ENCODE assay signal across 9 mouse cellular contexts in the genomic region with DNA sequence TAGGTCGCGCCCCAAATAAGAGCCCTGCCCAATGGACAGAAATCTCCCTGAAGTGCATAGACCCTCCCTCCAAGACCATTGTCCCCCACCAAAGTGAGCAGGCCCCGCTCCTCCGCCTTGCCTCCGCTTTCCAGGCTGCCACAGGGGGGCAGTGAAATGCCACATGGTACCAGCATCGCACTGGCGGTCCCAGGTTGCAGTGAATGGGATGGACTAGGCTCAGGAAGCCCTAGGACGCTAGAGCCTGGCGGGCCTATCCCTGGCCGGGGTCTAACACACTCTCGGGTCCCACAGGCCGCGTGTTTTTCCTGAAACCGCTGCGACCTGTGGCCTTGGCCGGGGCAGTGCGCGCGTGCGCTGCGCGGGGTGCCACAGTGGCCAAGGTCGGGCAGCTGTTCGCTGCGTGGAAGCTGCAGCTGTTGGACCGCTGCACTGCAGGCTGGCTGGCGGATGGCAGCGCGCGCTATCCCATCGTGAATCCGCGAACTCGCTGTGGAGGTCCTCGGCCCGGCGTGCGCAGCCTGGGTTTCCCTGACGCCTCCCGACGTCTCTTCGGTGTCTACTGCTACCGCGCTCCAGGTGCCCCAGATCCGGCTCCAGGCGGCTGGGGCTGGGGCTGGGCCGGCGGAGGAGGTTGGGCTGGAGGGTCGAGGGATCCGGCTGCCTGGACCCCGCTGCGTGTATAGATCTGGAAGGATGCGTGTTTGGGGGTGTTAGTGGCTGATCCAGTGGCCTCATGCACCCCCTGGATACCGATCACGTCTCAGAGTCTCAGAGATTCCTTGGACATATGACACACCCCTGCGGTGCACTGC. TPM values are rescaled to one million over a fixed set of nuclear protein-coding genes. Genes with fewer than 3 reads are reported as not detected.
DNase-seq lines count a peak whose midpoint lies in the region; ATAC-seq and TF ChIP-seq lines count a peak whose summit lies in the region.
"Had no signal": no experiment of that assay in that cellular context is flagged by ENCODE, and none has a peak within 500 bp of the region (broad histone marks: within the 10 kb centered on the region; RNA-seq: fewer than 3 reads in every experiment).

No protein-coding gene starts in this region.

- H3K27me3 ChIP-seq in CH12.LX (replicated peaks): no peaks in the 10 kb centered on the region
- peaks cover 90% of the 10 kb centered on the region for H3K27me3 ChIP-seq in embryonic facial prominence, embryonic 12.5 days

- WGBS in embryonic facial prominence, embryonic 12.5 days: 3% methylated on average over 56 of the region's 56 CpGs

- no peak for TF ChIP-seq POLR2A in CH12.LX (IDR thresholded peaks at IDR 0.05; ENCODE audit: low read depth, low read length)

- H3K4me1 ChIP-seq in CH12.LX (ENCODE audit: control insufficient read depth in 1 of 2, insufficient read depth in 2 of 2): no peaks in the 10 kb centered on the region
- H3K4me1 ChIP-seq in embryonic facial prominence, embryonic 12.5 days: peaks cover 17% of the 10 kb centered on the region

- dilution Hi-C loops in CH12.LX (cut with MboI; ENCODE audit: extremely low pct_ligation_motif_present, extremely low pct_unique_long_range_greater_than_20kb, low sequenced_read_pairs): no loop called here

- no peak overlapping the region for H3K4me2 ChIP-seq in CH12.LX (ENCODE audit: insufficient read depth, low read depth, poor library complexity, severe bottlenecking)
- H3K4me2 ChIP-seq in embryonic facial prominence, embryonic 12.5 days (replicated peaks): peak overlapping the region; percentile 66

- H3K9me3 ChIP-seq in CH12.LX (replicated peaks; ENCODE audit: low read length): peaks cover 5% of the 10 kb centered on the region
- H3K9me3 ChIP-seq in embryonic facial prominence, embryonic 12.5 days: no peaks in the 10 kb centered on the region

- no peak for DNase-seq in CH12.LX (ENCODE audit: extremely low read depth)
- peak; percentile 72 for DNase-seq in R1 (ENCODE audit: low read depth, low spot score)
- DNase-seq in heart, postnatal 4 days: peak; percentile 61
- peak; percentile 59 to 72 for DNase-seq in layer of hippocampus, postnatal 14 days (ENCODE audit: low spot score in 2 of 2)
- peak; percentile 33 for DNase-seq in lung, postnatal 14 days
- peak; percentile 81 for DNase-seq in right cerebral cortex, postnatal 10 days (ENCODE audit: low spot score in 2 of 2)

- in situ Hi-C loops in CH12.LX (cut with MboI; ENCODE audit: low pct_ligation_motif_present, low pct_unique_long_range_greater_than_20kb, low sequenced_read_pairs): no loop called here

- peaks cover 0 to 16% of the 10 kb centered on the region in 2 experiments for H3K36me3 ChIP-seq in CH12.LX (replicated peaks in 1 of 2; ENCODE audit: control insufficient read depth in 1 of 2, insufficient read depth in 1 of 2, low read length in 1 of 2)
- no peaks in the 10 kb centered on the region for H3K36me3 ChIP-seq in embryonic facial prominence, embryonic 12.5 days

- no peak overlapping the region for H3K9ac ChIP-seq in CH12.LX (ENCODE audit: insufficient read depth, low read depth)
- peak overlapping the region; percentile 25; the same call in 1 of the 2 replicates for H3K9ac ChIP-seq in embryonic facial prominence, embryonic 12.5 days

- H3K79me2 ChIP-seq in CH12.LX (replicated peaks; ENCODE audit: control insufficient read depth, extremely low read depth, insufficient read depth, poor library complexity, severe bottlenecking): no peaks in the 10 kb centered on the region

- TF ChIP-seq RAD21 in CH12.LX (IDR thresholded peaks at IDR 0.05; ENCODE audit: low read depth, low read length): peak; percentile 22

- no peak; a peak in 1 of 4 replicates for TF ChIP-seq CTCF in CH12.LX (conservative IDR thresholded peaks at IDR 0.05 in 1 of 2, IDR thresholded peaks at IDR 0.05 in 1 of 2; ENCODE audit: low read depth in 2 of 2, low read length in 2 of 2)

- ATAC-seq in embryonic facial prominence, embryonic 12.5 days (ENCODE audit: insufficient number of reproducible peaks, insufficient read depth, low FRiP score, low TSS enrichment): peak; percentile 72
- no peak for ATAC-seq in erythroid progenitor cell, adult 5-6 weeks (replicated peaks; ENCODE audit: low FRiP score, poor library complexity, severe bottlenecking)

- H3K4me3 ChIP-seq in CH12.LX (replicated peaks in 1 of 3; ENCODE audit: low read depth in 2 of 3, low read length in 2 of 3, poor library complexity in 1 of 3): no peak overlapping the region
- H3K4me3 ChIP-seq in embryonic facial prominence, embryonic 12.5 days: peak overlapping the region; percentile 37
- H3K4me3 ChIP-seq: erythroblast, embryonic 14.5 days had no signal

- no peak overlapping the region for H3K27ac ChIP-seq in CH12.LX (ENCODE audit: insufficient read depth, low read depth)
- H3K27ac ChIP-seq in embryonic facial prominence, embryonic 12.5 days: no peak overlapping the region

- no peak for TF ChIP-seq EP300 in CH12.LX (IDR thresholded peaks at IDR 0.05; ENCODE audit: low read length)

TF ChIP-seq in CH12.LX, 34 proteins besides CTCF, POLR2A, EP300 and RAD21:
- TF ChIP-seq SMC3 (IDR thresholded peaks at IDR 0.05; ENCODE audit: low read depth, low read length): peak; percentile 15; the same call in 1 of the 2 replicates
- no peak for TF ChIP-seq ETS1 (conservative IDR thresholded peaks at IDR 0.05; ENCODE audit: low read depth, low read length)

RNA-seq across cellular contexts. Expression of a gene that starts 4.8 kb away (rescaled TPM):
- 0.29 and 0.30 TPM in 2 replicates for total RNA-seq in CH12.LX (2012; rRNA removed)
- total RNA-seq in CH12.LX (2014; rRNA removed): 0.07 and 0.08 TPM in 2 replicates
- 0.20 and 0.30 TPM in 2 replicates for polyA plus RNA-seq in CH12.LX (2012; ENCODE audit: insufficient read length, low read depth)
- polyA plus RNA-seq in embryonic facial prominence, embryonic 12.5 days (2016; fragmentation: Nextera tagmentation; extraction: Ambion mirVana): 0.04 and 0.06 TPM in 2 replicates
- total RNA-seq in heart, postnatal 4 days (2021): not detected
- 10 to 100 TPM; 29.7 to 35.4 TPM for total RNA-seq in layer of hippocampus, postnatal 14 days (2021)
- total RNA-seq in erythroid progenitor cell, adult 5-6 weeks (2015; ENCODE audit: low replicate concordance): not detected in 2 replicates
- total RNA-seq in erythroid progenitor cell, adult 5-6 weeks (2017; ENCODE audit: low replicate concordance): not detected in 2 replicates
- polyA plus RNA-seq: erythroblast, embryonic 14.5 days had no signal

RNA-seq across cellular contexts. Expression of a gene that starts 15.3 kb away (rescaled TPM):
- total RNA-seq in CH12.LX (2012; rRNA removed): 1.9 and 2.4 TPM in 2 replicates
- 0.22 and 0.40 TPM in 2 replicates for total RNA-seq in CH12.LX (2014; rRNA removed)
- polyA plus RNA-seq in CH12.LX (2012; ENCODE audit: insufficient read length, low read depth): 1.8 and 2.6 TPM in 2 replicates
- 0.58 and 1.3 TPM in 2 replicates for polyA plus RNA-seq in embryonic facial prominence, embryonic 12.5 days (2016; fragmentation: Nextera tagmentation; extraction: Ambion mirVana)
- total RNA-seq in heart, postnatal 4 days (2021): 1 to 10 TPM in 1 of 2 experiments, under 1 TPM in 1; 0.95 to 1.0 TPM
- 1 to 10 TPM; 1.9 to 3.1 TPM for total RNA-seq in layer of hippocampus, postnatal 14 days (2021)
- 1.3 TPM in 1 of 2 replicates, not detected in the other for total RNA-seq in erythroid progenitor cell, adult 5-6 weeks (2015; ENCODE audit: low replicate concordance)
- not detected in 2 replicates for total RNA-seq in erythroid progenitor cell, adult 5-6 weeks (2017; ENCODE audit: low replicate concordance)
- polyA plus RNA-seq: erythroblast, embryonic 14.5 days had no signal

RNA-seq across cellular contexts. Expression of a gene that starts 32.6 kb away (rescaled TPM):
- total RNA-seq in CH12.LX (2012; rRNA removed): 2.1 and 2.6 TPM in 2 replicates
- total RNA-seq in CH12.LX (2014; rRNA removed): 3.5 and 3.9 TPM in 2 replicates
- polyA plus RNA-seq in CH12.LX (2012; ENCODE audit: insufficient read length, low read depth): 5.3 and 6.0 TPM in 2 replicates
- polyA plus RNA-seq in embryonic facial prominence, embryonic 12.5 days (2016; fragmentation: Nextera tagmentation; extraction: Ambion mirVana): 4.1 and 6.1 TPM in 2 replicates
- 1 to 10 TPM in 1 of 2 experiments, under 1 TPM in 1; 0.81 to 1.2 TPM for total RNA-seq in heart, postnatal 4 days (2021)
- 100 to 1,000 TPM; 371 to 387 TPM for total RNA-seq in layer of hippocampus, postnatal 14 days (2021)
- not detected in 2 replicates for total RNA-seq in erythroid progenitor cell, adult 5-6 weeks (2015; ENCODE audit: low replicate concordance)
- total RNA-seq in erythroid progenitor cell, adult 5-6 weeks (2017; ENCODE audit: low replicate concordance): not detected in 2 replicates
- polyA plus RNA-seq: erythroblast, embryonic 14.5 days had no signal

RNA-seq across cellular contexts. Expression of a gene that starts 43.1 kb away (rescaled TPM):
- total RNA-seq in CH12.LX (2012; rRNA removed): 22.7 and 27.4 TPM in 2 replicates
- 15.6 and 16.4 TPM in 2 replicates for total RNA-seq in CH12.LX (2014; rRNA removed)
- 61.3 and 71.3 TPM in 2 replicates for polyA plus RNA-seq in CH12.LX (2012; ENCODE audit: insufficient read length, low read depth)
- polyA plus RNA-seq in embryonic facial prominence, embryonic 12.5 days (2016; fragmentation: Nextera tagmentation; extraction: Ambion mirVana): 24.2 and 25.0 TPM in 2 replicates
- total RNA-seq in heart, postnatal 4 days (2021): 10 to 100 TPM; 14.8 to 17.1 TPM
- total RNA-seq in layer of hippocampus, postnatal 14 days (2021): 10 to 100 TPM; 26.9 to 31.2 TPM
- total RNA-seq in erythroid progenitor cell, adult 5-6 weeks (2015; ENCODE audit: low replicate concordance): 8.3 TPM in 1 of 2 replicates, not detected in the other
- 2.3 TPM in 1 of 2 replicates, not detected in the other for total RNA-seq in erythroid progenitor cell, adult 5-6 weeks (2017; ENCODE audit: low replicate concordance)

RNA-seq across cellular contexts. Expression of a gene that starts 45.4 kb away (rescaled TPM):
- 21.8 and 24.0 TPM in 2 replicates for total RNA-seq in CH12.LX (2012; rRNA removed)
- total RNA-seq in CH12.LX (2014; rRNA removed): 5.0 and 5.3 TPM in 2 replicates
- polyA plus RNA-seq in CH12.LX (2012; ENCODE audit: insufficient read length, low read depth): 43.9 and 44.2 TPM in 2 replicates
- 55.3 and 56.7 TPM in 2 replicates for polyA plus RNA-seq in embryonic facial prominence, embryonic 12.5 days (2016; fragmentation: Nextera tagmentation; extraction: Ambion mirVana)
- 10 to 100 TPM; 23.2 to 23.8 TPM for total RNA-seq in heart, postnatal 4 days (2021)
- total RNA-seq in layer of hippocampus, postnatal 14 days (2021): 10 to 100 TPM; 50.5 to 57.3 TPM
- 15.9 and 20.1 TPM in 2 replicates for total RNA-seq in erythroid progenitor cell, adult 5-6 weeks (2015; ENCODE audit: low replicate concordance)
- 21.0 and 24.9 TPM in 2 replicates for total RNA-seq in erythroid progenitor cell, adult 5-6 weeks (2017; ENCODE audit: low replicate concordance)

Comparison
In these comparisons a context has a peak if more than half of its experiments do, and no peak if none do; other contexts are left out.
1. RNA of a gene that starts 4.8 kb away (total RNA-seq): 29.7 to 35.4 TPM in layer of hippocampus, postnatal 14 days; 0.07 to 0.30 TPM in CH12.LX, not detected in heart, postnatal 4 days and not detected in erythroid progenitor cell, adult 5-6 weeks; every median in the first group is over 10 times any median in the second.
2. RNA of a gene that starts 32.6 kb away (total RNA-seq): 371 to 387 TPM in layer of hippocampus, postnatal 14 days; 2.1 to 3.9 TPM in CH12.LX, 0.81 to 1.2 TPM in heart, postnatal 4 days and not detected in erythroid progenitor cell, adult 5-6 weeks; every median in the first group is over 10 times any median in the second.